Mouse (Mus musculus) bone marrow macrophage, adult 2 months (primary cell): ENCODE results near the gene Dennd5b.

ENCODE experiments used
- CTCF ChIP-seq: IDR thresholded peaks from 2 replicates; pipeline ENCODE4 v1.5.1; 2012; ENCODE audit warnings: low read depth, mild to moderate bottlenecking, low read length, moderate library complexity
- POLR2A ChIP-seq: IDR thresholded peaks from 2 replicates; pipeline ENCODE4 v1.6.1; 2012; ENCODE audit warnings: mild to moderate bottlenecking, low read depth, low read length, borderline replicate concordance

DNA sequence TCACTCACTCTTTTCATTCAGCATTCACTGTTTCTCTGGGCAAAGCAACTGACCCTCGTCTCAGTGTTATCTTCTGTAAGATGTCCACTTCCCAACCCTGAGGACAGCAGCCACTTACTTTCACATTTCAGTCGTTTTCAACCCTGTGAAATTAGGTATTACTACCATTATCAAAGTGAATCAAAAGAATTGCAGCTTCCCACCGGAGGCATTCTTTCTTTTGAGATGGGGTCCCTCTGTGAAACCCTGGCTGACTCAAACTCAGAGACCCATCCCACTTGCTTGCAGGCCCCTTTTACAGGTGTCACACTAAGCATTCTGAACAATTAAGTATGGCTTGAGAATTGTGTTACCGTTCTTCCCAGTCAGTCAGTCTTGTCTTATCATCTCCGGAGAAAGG lies 159.6 kb downstream of the Dennd5b start:
- TF ChIP-seq POLR2A = no peak
- no peak for TF ChIP-seq CTCF
